Mouse (Mus musculus): ENCODE data around the gene Kcnh2.

Gene Kcnh2

GRCm38 (mm10) chr5:24319776-24320466 is 31.5 kb downstream of the Kcnh2 start:
- DNase-seq (ENCODE audit: low read depth): no peak

GRCm38 (mm10) chr5:24309223-24309622 is 42.2 kb downstream of the Kcnh2 start:
- DNase-seq (ENCODE audit: low read depth): no peak

GRCm38 (mm10) chr5:24308621-24309020 is 42.8 kb downstream of the Kcnh2 start:
- DNase-seq (ENCODE audit: low read depth): no peak

GRCm38 (mm10) chr5:24307118-24307777 is 44.2 kb downstream of the Kcnh2 start:
- DNase-seq (ENCODE audit: low read depth): no peak

GRCm38 (mm10) chr5:24303199-24303598 is 48.2 kb downstream of the Kcnh2 start:
- peak; percentile 26 for DNase-seq (ENCODE audit: low read depth)

GRCm38 (mm10) chr5:24299845-24300589 is 51.4 kb downstream of the Kcnh2 start:
- no peak for DNase-seq (ENCODE audit: low read depth)

GRCm38 (mm10) chr5:24291954-24292353 is 59.5 kb downstream of the Kcnh2 start:
- no peak for DNase-seq (ENCODE audit: low read depth)

GRCm38 (mm10) chr5:24286221-24286970 is 65.0 kb downstream of the Kcnh2 start:
- no peak for DNase-seq (ENCODE audit: low read depth)

GRCm38 (mm10) chr5:24284145-24284544 is 67.3 kb downstream of the Kcnh2 start:
- DNase-seq (ENCODE audit: low read depth): no peak

GRCm38 (mm10) chr5:24283181-24283580 is 68.2 kb downstream of the Kcnh2 start:
- no peak for DNase-seq (ENCODE audit: low read depth)

- DNase-seq (ENCODE audit: low read depth): no peak
These were observed 70.9 kb downstream of the Kcnh2 start for GRCm38 (mm10) chr5:24280523-24280922.

- DNase-seq (ENCODE audit: low read depth): no peak
These were observed 71.9 kb downstream of the Kcnh2 start for GRCm38 (mm10) chr5:24279527-24279926.

- no peak for DNase-seq (ENCODE audit: low read depth)
These were observed 73.2 kb downstream of the Kcnh2 start for GRCm38 (mm10) chr5:24278206-24278605.

GRCm38 (mm10) chr5:24273683-24274621 is 77.5 kb downstream of the Kcnh2 start:
- no peak for DNase-seq (ENCODE audit: low read depth)

- DNase-seq (ENCODE audit: low read depth): no peak
These were observed 80.5 kb downstream of the Kcnh2 start for GRCm38 (mm10) chr5:24270941-24271340.

Measured in c-Kit-positive CD71-negative TER-119-negative erythroid progenitor cells, embryonic 14.5 days (primary cell).